Mouse (Mus musculus) hindbrain, embryonic 16.5 days (tissue): ENCODE results near the gene Fryl. TPM values are rescaled to one million over a fixed set of nuclear protein-coding genes. Genes with fewer than 3 reads are reported as not detected.
A peak's percentile ranks its signal among the peaks of the same experiment; 100 is the strongest.

Experiments used
- ATAC-seq: fragments of 200-750 bp; cut with Nextera tagmentation; 2 replicates; pipeline ENCODE4 v1.8.0; 2017; ENCODE audit warnings: moderate TSS enrichment, moderate library complexity
- H3K27ac ChIP-seq: fragments of 300-500 bp; sonication (generic); 2 replicates; pipeline ENCODE4 v1.5.1; 2014; ENCODE audit warnings: low read depth, mild to moderate bottlenecking, control low read depth, low read length, moderate library complexity
- H3K27me3 ChIP-seq: fragments of 300-500 bp; sonication (generic); replicated peaks from 2 replicates; pipeline ENCODE4 v1.6.1; 2014; ENCODE audit warnings: low read length; ENCODE audit not compliant: control insufficient read depth, insufficient read depth
- H3K36me3 ChIP-seq: fragments of 300-500 bp; sonication (generic); 2 replicates; pipeline ENCODE4 v1.6.1; 2014; ENCODE audit warnings: mild to moderate bottlenecking, low read length, moderate library complexity, mixed read lengths; ENCODE audit not compliant: control insufficient read depth, insufficient read depth
- H3K4me1 ChIP-seq: fragments of 300-500 bp; sonication (generic); 2 replicates; pipeline ENCODE4 v1.6.1; 2014; ENCODE audit warnings: low read depth, low read length; ENCODE audit not compliant: control insufficient read depth, insufficient read depth
- H3K4me2 ChIP-seq: fragments of 300-500 bp; sonication (generic); 2 replicates; pipeline ENCODE4 v1.6.1; 2014; ENCODE audit warnings: mild to moderate bottlenecking, low read length, control low read depth, moderate library complexity
- H3K4me3 ChIP-seq: fragments of 300-500 bp; sonication (generic); 2 replicates; pipeline ENCODE4 v1.5.1; 2014; ENCODE audit warnings: mild to moderate bottlenecking, low read length, control low read depth, moderate library complexity
- H3K9ac ChIP-seq: fragments of 300-500 bp; sonication (generic); 2 replicates; pipeline ENCODE4 v1.6.1; 2014; ENCODE audit warnings: low read depth, mild to moderate bottlenecking, control low read depth, low read length, moderate library complexity
- H3K9me3 ChIP-seq: fragments of 300-500 bp; sonication (generic); 2 replicates; pipeline ENCODE4 v1.6.1; 2014; ENCODE audit warnings: mild to moderate bottlenecking, low read length, moderate library complexity; ENCODE audit not compliant: control insufficient read depth
- WGBS: fragments of 180-500 bp; shearing (Covaris S2); extraction: QIAGEN DNeasy Blood & Tissue Kit; methylation state at CpG from one replicate; pipeline ENCODE4 v1.1.7; 2014; 5-methylcytosine and 5-hydroxymethylcytosine counted together
- polyA plus RNA-seq: library from polyadenylated mRNA; unstranded; fragments of >200 nt; fragmentation: Nextera tagmentation; extraction: Ambion mirVana; gene quantifications from 2 replicates; pipeline ENCODE4 v1.2.1, GENCODE M21; 2015

The Fryl gene
- polyA plus RNA-seq, 1 experiment from 2014 or later, result 29.3 TPM

- H3K9ac ChIP-seq, result no peak overlapping the region
- WGBS, result 75% methylated on average over 8 of the region's 8 CpGs
- H3K27me3 ChIP-seq, result no peaks in the 10 kb centered on the region
- no peaks in the 10 kb centered on the region; the same call in none of the 2 replicates for H3K4me1 ChIP-seq
- no peak overlapping the region for H3K27ac ChIP-seq
- no peak for ATAC-seq
- no peaks in the 10 kb centered on the region for H3K36me3 ChIP-seq
- no peak overlapping the region for H3K4me3 ChIP-seq
- H3K9me3 ChIP-seq, result no peaks in the 10 kb centered on the region
- H3K4me2 ChIP-seq, result no peak overlapping the region
These were observed 8.2 kb downstream of the Fryl start for GRCm38 (mm10) chr5:73248211-73248610.

- no peak for ATAC-seq
- Histone ChIP-seq H3K9ac (no peak overlapping the region), H3K27me3 (no peaks in the 10 kb centered on the region), H3K4me2 (no peak overlapping the region), H3K9me3 (no peaks in the 10 kb centered on the region), H3K27ac (no peak overlapping the region), H3K4me3 (no peak overlapping the region), H3K36me3 (no peaks in the 10 kb centered on the region), H3K4me1 (peaks cover 9% of the 10 kb centered on the region)
- WGBS, result 95% methylated on average over 6 of the region's 6 CpGs
These were observed 10.0 kb downstream of the Fryl start for GRCm38 (mm10) chr5:73246414-73246813.

GRCm38 (mm10) chr5:73244403-73244802, 12.0 kb downstream of the Fryl start:
- Histone ChIP-seq H3K27ac (no peak overlapping the region), H3K4me1 (peaks cover 9% of the 10 kb centered on the region), H3K4me3 (no peak overlapping the region), H3K4me2 (peak overlapping the region; percentile 11; the same call in 1 of the 2 replicates), H3K9me3 (no peaks in the 10 kb centered on the region), H3K9ac (no peak overlapping the region), H3K27me3 (no peaks in the 10 kb centered on the region), H3K36me3 (no peaks in the 10 kb centered on the region)
- 0 out of 2 replicates have a peak, but pooled peaks have one; percentile 31 for ATAC-seq
- WGBS, result 54% methylated on average over 13 of the region's 13 CpGs

- 40% methylated on average over 8 of the region's 8 CpGs for WGBS
- no peak overlapping the region for H3K4me2 ChIP-seq
- ATAC-seq, result no peak
- H3K36me3 ChIP-seq, result no peaks in the 10 kb centered on the region
- H3K9me3 ChIP-seq, result no peaks in the 10 kb centered on the region
- H3K4me3 ChIP-seq, result no peak overlapping the region
- H3K4me1 ChIP-seq, result peaks cover 9% of the 10 kb centered on the region
- no peak overlapping the region for H3K9ac ChIP-seq
- H3K27ac ChIP-seq, result no peak overlapping the region; the same call in 1 of the 2 replicates
- H3K27me3 ChIP-seq, result no peaks in the 10 kb centered on the region
These were observed 14.5 kb downstream of the Fryl start for GRCm38 (mm10) chr5:73241966-73242365.

GRCm38 (mm10) chr5:73241332-73241731, 15.1 kb downstream of the Fryl start:
- no peak for ATAC-seq
- Histone ChIP-seq H3K27ac (no peak overlapping the region), H3K9ac (no peak overlapping the region), H3K4me1 (peaks cover 9% of the 10 kb centered on the region), H3K4me3 (no peak overlapping the region), H3K4me2 (no peak overlapping the region), H3K36me3 (no peaks in the 10 kb centered on the region), H3K9me3 (no peaks in the 10 kb centered on the region), H3K27me3 (no peaks in the 10 kb centered on the region)
- WGBS, result 67% methylated on average over 10 of the region's 10 CpGs

- Histone ChIP-seq H3K27ac (no peak overlapping the region), H3K9me3 (no peaks in the 10 kb centered on the region), H3K4me1 (peaks cover 9% of the 10 kb centered on the region), H3K4me3 (no peak overlapping the region), H3K36me3 (no peaks in the 10 kb centered on the region), H3K27me3 (no peaks in the 10 kb centered on the region), H3K9ac (no peak overlapping the region), H3K4me2 (no peak overlapping the region)
- ATAC-seq, result no peak
- WGBS, result 90% methylated on average over 6 of the region's 6 CpGs
These were observed 16.0 kb downstream of the Fryl start for GRCm38 (mm10) chr5:73240391-73240790.

GRCm38 (mm10) chr5:73236894-73237334, 19.5 kb downstream of the Fryl start:
- Histone ChIP-seq H3K4me1 (peaks cover 8% of the 10 kb centered on the region), H3K9ac (0 out of 2 replicates have a peak overlapping the region, but pooled peaks have one; percentile 3), H3K9me3 (no peaks in the 10 kb centered on the region), H3K27ac (no peak overlapping the region), H3K27me3 (no peaks in the 10 kb centered on the region), H3K4me2 (no peak overlapping the region), H3K36me3 (no peaks in the 10 kb centered on the region), H3K4me3 (no peak overlapping the region)
- 12% methylated on average over 6 of the region's 6 CpGs for WGBS
- ATAC-seq, result no peak

- ATAC-seq, result no peak
- peaks cover 6% of the 10 kb centered on the region for H3K4me1 ChIP-seq
- 76% methylated on average over 5 of the region's 5 CpGs for WGBS
These were observed 21.2 kb downstream of the Fryl start for GRCm38 (mm10) chr5:73235201-73235600.

GRCm38 (mm10) chr5:73233018-73233881, 23.2 kb downstream of the Fryl start:
- Histone ChIP-seq H3K9ac (no peak overlapping the region), H3K4me3 (no peak overlapping the region), H3K27me3 (no peaks in the 10 kb centered on the region), H3K36me3 (no peaks in the 10 kb centered on the region), H3K27ac (no peak overlapping the region), H3K4me2 (no peak overlapping the region), H3K9me3 (no peaks in the 10 kb centered on the region), H3K4me1 (peaks cover 12% of the 10 kb centered on the region)
- ATAC-seq, result no peak
- 75% methylated on average over 17 of the region's 17 CpGs for WGBS

More at GRCm38 (mm10) chr5:73235201-73235600, 21.2 kb downstream of the Fryl start:
- no peak overlapping the region for H3K27ac ChIP-seq
- H3K9me3 ChIP-seq, result no peaks in the 10 kb centered on the region
- H3K4me2 ChIP-seq, result no peak overlapping the region
- no peaks in the 10 kb centered on the region for H3K27me3 ChIP-seq
- no peak overlapping the region for H3K4me3 ChIP-seq
- no peak overlapping the region for H3K9ac ChIP-seq
- no peaks in the 10 kb centered on the region for H3K36me3 ChIP-seq
